Mouse (Mus musculus) adrenal gland (tissue): Measurements from ENCODE around the gene Csmd2.

ENCODE experiments used
- intact Hi-C: fragments of 180-260 bp; cut with DNase I; formaldehyde crosslinking; loops from one replicate; pipeline ENCODE4 v1.15.1; 2025

Csmd2 gene

GRCm38 (mm10) chr4:128407084-128407845 lies 419.6 kb downstream of the Csmd2 start:
- intact Hi-C loops, result no loop called here

DNA sequence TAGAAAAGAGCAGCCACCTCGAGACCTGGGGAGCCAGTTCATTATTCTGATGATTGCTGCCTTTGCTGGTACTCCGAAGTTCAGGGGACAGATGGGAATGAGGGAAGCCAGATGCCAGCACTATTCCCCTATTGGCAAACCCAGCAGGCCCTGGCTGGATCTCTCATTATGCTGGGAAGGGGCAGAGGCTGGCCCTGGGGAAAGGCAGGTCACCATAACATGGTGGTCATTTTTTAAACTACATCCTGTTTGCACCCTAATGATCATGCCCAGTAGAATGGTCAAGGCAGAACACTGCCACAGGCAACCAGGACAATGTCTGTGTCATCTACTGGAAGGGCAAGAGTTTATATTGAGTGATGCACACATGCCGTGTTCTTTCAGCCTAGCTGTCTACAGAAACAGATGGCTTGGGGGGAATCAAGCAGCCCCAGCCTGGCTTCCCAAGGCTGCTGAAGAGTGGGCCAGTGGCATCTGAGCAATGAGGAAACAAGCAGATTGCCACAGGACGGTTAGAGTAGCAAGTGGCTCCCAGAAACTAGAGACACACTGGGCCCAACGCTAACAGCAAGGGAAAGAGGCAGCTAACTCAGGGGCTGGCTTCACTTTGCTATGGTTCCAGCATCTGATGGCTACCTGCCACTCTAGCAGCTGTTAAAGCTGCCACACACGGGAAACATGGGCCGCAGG lies 424.4 kb downstream of the Csmd2 start:
- intact Hi-C loops, result no loop called here

DNA sequence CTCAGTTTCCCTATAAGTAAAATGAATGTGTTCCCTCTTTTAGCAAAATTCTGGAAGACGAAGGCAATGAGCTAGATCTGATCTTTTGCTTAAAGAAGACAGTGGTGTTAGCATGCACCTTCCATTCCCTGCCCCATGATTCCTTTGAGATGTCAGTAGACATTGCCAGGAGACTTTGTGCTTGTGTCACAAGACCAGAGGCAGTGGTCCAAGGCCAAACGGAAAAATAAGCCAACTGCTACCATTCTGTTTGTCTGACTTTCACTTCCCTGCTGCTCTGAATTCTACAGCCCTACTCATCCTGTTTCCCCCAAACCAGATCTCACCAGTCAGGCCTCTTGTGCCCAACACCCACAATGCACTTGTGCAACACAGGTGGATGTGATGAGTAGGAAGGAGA lies 427.1 kb downstream of the Csmd2 start:
- intact Hi-C loops, result no loop called here

GRCm38 (mm10) chr4:128419988-128420617 lies 432.4 kb downstream of the Csmd2 start:
- intact Hi-C loops, result no loop called here

DNA sequence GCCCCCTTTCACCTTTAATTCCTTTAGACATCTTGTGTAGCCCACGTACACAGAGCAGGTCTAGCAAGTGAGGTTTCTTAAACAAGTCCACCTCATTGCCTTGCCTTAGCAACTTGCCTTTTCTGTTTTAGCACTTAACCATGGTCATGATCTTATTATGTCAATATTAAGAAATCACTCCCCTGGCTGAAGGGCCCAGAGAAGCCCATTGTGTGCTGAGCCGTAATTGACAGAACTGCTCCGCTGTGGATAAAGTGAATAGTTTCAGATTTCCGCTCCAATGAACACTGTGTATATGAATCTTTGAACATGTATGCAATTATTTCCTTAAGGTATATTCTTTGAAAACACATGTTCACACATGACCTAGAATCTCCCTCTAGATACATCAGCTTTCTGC lies 434.8 kb downstream of the Csmd2 start:
- intact Hi-C loops, result no loop called here

DNA sequence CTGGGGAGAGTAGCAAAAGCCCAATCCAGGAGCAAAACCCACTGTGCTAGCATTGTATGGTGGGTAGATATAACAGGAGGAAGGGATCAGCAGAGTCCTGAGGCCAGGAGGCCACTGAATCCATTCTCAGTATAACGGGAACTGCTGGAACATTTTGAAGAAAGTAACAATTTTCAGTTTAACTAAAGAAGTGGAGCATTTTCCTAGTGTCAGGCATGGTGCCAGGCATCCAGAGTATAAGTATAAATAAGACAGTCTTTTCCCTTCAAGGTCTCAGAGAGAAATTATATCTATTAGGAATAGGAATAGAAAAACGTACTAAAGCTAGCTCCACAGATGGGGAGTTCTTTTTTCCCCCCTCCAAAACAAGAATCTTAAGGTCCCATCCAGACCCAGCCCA lies 437.7 kb downstream of the Csmd2 start:
- intact Hi-C loops, result no loop called here

DNA sequence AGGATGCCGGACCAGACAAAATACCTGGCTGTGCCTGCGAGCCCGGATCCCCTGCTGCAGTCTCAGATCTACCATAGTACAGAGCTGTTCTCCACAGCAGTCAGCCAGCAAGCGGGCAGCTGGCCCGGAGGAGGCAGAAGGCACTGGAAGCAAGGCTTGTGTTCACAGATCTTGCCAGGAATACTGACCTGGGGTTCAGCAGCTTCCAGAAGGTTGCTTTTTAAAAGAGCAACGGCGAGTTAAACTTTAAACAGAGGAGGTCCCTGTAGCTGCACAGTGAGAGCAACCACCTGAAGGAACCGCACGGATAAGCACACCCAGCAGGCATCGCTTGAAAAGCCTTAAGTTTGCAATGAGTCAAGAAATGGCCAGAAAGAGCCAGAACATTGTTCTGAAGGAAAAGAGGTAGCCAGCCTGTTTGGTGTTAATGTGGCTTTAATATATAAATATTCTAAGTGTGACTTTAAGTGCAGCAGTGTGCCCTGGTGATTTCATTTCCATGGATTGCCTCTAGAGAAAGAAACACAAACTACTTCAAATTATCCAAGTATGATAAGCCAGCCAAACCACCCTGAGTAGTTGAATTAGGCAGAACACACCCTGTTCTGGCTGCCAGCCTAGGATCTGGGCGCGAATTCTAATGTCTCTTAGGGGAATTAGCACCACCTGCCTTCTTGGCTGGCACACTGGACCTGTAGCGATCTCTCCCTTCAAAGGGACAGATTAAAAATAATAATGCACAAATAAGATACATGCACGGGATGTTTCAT lies 439.8 kb downstream of the Csmd2 start:
- intact Hi-C loops, result no loop called here

GRCm38 (mm10) chr4:128428303-128429107 lies 440.8 kb downstream of the Csmd2 start:
- intact Hi-C loops, result no loop called here

DNA sequence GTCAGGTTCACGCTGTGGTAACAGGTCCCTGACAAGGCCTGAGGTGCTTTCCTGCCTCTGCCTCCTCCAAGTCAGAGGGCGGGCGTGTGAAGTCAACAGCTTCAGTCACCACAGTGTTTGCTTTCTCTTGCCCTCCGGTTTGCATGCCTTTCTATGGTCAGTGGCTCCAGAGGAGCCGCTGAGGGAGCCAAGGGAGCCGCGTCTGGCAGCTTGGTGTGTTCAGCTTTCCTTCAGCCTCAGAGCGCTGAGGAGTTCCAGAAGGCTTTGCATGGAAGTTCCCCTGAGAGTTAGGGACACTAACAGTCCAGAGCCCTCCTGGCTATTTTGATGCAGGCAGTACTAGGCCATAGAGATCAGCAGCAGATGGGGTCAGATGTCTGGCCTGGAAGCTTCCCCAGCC lies 441.9 kb downstream of the Csmd2 start:
- intact Hi-C loops, result no loop called here

GRCm38 (mm10) chr4:128440550-128440949 lies 452.9 kb downstream of the Csmd2 start:
- intact Hi-C loops, result no loop called here

DNA sequence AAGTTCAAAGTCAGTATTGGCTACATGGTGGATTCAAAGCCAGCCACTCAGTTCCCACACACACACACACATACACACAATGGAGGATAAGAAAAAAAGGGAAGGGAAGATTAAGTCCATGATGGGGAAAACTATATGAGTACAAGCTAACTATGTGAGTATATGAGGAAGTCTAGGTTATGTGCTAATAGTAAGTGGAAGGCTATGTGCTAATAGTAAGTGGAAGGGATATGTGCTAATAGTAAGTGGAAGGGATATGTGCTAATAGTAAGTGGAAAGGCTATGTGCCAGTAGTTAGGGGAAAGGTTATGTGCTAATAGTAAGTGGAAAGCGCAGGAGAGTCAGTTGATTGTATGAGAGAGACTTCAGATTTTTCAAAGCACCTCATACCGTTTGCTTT lies 453.6 kb downstream of the Csmd2 start:
- intact Hi-C loops, result no loop called here

DNA sequence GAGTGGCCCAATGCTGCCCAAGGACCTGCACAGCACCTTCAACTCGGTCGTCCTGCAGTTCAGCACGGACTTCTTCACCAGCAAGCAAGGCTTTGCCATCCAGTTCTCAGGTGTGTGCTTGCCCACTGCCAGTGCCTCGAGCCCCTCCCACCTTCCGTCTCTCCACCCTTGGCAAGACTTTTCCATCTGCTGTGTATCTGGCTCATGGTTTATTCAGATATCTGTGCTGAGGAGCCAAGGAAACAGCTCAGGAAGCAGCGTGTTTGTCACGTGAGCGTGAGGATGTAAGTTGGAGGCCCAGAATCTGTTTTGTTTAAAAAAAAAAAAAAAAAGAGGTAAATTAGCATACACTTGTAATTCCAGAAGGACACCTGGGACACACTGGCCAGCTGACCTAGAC lies 455.1 kb downstream of the Csmd2 start:
- intact Hi-C loops, result no loop called here

- intact Hi-C loops, result no loop called here
Measured at GRCm38 (mm10) chr4:128445514-128446260, 458.0 kb downstream of the Csmd2 start.

- intact Hi-C loops, result no loop called here
Measured at GRCm38 (mm10) chr4:128448831-128449431, 461.3 kb downstream of the Csmd2 start.

GRCm38 (mm10) chr4:128450137-128450536 lies 462.5 kb downstream of the Csmd2 start:
- intact Hi-C loops, result no loop called here

DNA sequence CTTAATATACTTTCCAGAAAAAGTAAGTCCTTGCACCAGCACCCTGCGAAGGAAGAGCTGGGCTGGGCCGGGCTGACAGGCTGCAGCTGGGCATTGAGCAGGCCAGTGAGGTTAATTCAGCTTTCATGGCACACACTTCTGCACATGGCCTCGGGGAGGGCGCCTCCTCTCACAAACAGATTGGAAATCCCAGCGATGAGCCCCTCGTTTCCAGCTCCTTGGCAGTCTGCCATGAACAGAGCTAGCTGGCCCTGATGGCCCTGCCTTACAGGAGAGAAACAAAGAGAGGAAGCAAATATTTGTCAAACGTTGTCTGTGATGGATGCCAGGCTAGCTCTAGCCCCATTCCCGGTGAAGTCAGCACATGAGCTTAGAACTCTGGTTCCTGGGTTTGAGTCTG lies 463.3 kb downstream of the Csmd2 start:
- intact Hi-C loops, result no loop called here

DNA sequence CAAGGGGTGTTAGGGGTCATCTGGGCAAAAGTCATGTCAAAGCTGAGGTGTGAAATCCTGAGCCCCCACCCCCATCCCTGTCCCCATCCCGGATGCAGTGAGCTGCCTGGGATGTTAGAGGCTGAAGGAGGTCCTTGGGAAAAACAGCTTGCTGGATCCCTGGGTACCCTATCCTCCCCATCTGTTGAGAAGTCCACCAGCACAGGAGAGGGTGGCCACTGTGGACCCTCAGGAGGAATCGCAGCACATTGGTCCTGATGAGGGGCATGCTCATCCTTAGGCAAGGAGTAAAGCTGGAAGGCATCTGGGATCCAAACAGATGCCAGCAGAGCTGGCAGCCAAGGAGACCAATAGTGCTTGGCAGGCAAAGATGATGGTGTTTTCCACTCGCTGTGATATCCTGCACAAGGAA lies 463.7 kb downstream of the Csmd2 start:
- intact Hi-C loops, result no loop called here

DNA sequence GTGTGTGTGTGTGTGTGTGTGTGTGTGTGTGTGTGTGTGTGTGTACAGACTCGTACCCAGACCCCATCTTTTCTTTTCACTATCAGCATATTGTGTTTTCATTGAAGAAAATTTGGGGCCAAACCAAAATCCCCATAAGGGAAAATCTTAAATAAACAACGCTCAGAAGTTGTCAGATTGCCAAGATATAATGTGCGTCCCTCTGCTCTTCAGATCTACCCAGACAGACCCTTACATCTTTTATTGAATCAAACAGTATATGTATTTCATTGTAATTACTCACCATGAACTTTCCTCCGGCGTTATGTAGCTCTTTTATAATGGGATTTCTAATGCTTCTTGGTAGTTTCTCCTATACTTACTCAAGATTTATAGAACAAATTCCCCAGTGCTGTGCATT lies 479.1 kb downstream of the Csmd2 start:
- intact Hi-C loops, result no loop called here

- intact Hi-C loops, result no loop called here
Measured at GRCm38 (mm10) chr4:128468040-128468439, 480.4 kb downstream of the Csmd2 start.

GRCm38 (mm10) chr4:128476249-128476648 lies 488.6 kb downstream of the Csmd2 start:
- intact Hi-C loops, result no loop called here
